Mouse (Mus musculus): ENCODE measurements around the gene Cntnap5c. TPM values are rescaled to one million over a fixed set of nuclear protein-coding genes. Genes with fewer than 3 reads are reported as not detected.

Cntnap5c gene
- not detected for polyA plus RNA-seq (2014; fragmentation: Illumina TruSeq; extraction: RNeasy Lipid Tissue Mini Kit (QIAGEN cat#74804))

DNA sequence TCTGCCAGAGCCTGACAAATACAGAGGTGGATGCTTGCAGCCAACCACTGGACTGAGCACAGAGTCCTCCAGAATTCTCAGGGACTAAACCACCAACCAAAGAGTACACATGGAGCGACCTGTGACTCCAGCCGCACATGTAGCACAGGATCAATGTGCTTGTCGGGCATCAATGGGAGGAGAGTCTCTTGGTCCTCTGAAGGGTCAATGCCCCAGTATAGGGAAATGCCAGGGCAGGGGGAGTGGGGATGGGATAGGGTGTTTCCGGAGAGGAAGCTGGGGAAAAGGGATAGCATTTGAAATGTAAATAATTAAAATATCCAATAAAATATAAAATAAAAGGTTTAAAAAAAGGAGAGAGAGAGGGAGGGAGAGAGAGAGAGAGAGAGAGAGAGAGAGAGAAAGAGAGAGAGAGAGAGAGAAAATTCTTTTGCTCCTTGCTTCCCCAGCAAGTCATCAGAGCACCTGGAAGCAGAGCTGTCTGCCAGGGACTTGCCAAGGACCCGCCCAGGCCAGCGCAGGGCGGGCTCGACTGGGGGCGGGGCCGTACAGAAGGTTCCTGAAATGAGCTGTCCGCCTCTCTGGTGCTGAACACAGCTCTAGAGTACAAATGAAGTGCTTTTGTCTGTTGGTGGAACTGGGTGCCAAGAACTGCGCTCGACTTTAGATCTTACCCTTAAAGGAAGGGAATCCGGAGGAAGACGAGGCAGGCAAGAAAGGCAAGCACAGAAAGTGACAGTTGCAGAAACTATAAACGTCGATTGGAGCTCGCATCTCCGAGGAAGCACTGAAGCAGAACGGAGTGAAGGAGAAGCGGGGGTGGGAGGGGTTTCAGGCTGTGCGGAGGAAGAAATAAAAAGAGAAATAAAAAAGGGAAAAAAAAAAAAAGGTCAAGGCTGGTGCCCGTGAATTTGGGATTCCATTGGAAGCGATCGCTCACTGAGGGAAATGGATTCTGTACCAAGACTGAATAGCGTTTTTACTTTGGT, at the start of gene Cntnap5c:
Gene Cntnap5c (plus strand): TSS at position 949 of the 989 bp plus-strand sequence.

DNA sequence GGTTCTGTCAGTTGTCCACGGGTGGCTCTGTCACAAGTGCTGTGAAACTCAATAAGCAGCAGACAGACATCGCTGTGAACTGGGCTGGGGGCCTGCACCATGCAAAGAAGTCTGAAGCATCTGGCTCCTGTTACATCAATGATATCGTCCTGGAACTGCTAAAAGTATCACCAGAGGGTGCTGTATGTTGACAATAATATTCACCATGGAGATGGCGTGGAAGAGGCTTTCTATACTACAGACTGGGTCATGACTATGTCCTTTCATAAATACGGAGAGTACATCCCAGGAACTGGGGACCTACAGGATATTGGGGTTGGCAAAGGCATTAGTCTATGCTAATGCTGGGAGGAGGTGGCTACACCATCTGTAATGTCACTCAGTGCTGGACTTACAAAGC, 27.3 kb upstream of the Cntnap5c start, which contains the start of gene Gm21834:
Gene Gm21834 (minus strand): TSS at position 101 of the 400 bp plus-strand sequence.

Other genes starting within 250 kb of the Cntnap5c start
- gene Vmn2r120, start 224.1 kb upstream of the Cntnap5c start, polyA plus RNA-seq (2014; fragmentation: Illumina TruSeq; extraction: RNeasy Lipid Tissue Mini Kit (QIAGEN cat#74804)): not detected
- gene Gm21834, start 27.4 kb upstream of the Cntnap5c start, polyA plus RNA-seq (2014; fragmentation: Illumina TruSeq; extraction: RNeasy Lipid Tissue Mini Kit (QIAGEN cat#74804)): not detected